Comparison of ENCODE assay signal across 14 mouse cellular contexts in the genomic region with DNA sequence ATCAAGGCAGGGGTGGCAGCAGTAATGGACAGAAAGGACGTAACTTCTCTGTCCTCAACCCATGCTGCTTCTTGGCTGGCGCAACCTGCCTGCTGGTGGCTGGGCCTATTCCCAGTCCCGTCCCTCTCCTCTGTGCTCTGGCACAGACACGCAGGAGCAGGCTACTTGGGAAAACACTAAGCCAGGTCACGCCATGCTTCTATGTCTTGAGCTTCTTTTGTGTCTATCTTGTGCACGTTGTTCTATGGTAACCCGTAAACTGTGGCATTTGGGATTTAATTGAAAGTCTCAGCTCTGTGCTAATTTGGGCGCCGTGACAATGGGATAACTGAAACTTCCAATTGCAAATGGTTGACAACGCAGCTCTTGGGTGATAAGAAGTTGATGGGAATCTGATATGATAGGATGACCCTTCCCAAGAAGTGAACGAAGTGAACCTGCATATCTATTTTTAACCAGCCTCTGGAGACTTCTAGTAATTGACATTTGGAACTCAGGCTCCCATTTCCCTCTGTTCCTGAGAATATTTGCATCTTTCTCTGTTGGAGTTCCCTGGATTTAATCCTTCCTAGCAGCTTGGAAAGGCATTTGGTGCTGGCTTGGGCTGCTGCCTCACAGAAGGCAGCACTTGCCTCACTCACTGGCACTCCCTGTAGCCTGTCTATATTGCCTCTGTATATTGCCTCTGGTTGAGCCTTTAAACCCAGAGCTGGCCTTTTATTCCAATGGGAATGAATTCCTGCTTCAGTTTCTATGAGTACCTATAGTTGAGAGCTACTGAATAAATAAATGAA.
A peak's percentile ranks its signal among the peaks of the same experiment; 100 is the strongest.
DNase-seq lines count a peak whose midpoint lies in the region; TF ChIP-seq lines count a peak whose summit lies in the region.
"Had no signal": no experiment of that assay in that cellular context is flagged by ENCODE, and none has a peak within 500 bp of the region (broad histone marks: within the 10 kb centered on the region; RNA-seq: fewer than 3 reads in every experiment).

No protein-coding gene starts in this region.

- peak overlapping the region; percentile 65 for H3K27ac ChIP-seq in left cerebral cortex, adult 2 months
- H3K27ac ChIP-seq: hindbrain, embryonic 14.5 days; kidney, embryonic 15.5 days; stomach, embryonic 15.5 days had no signal

- intact Hi-C loops in left cerebral cortex, adult 2 months (cut with DNase I) = no loop called here

- no peak for TF ChIP-seq CTCF in left cerebral cortex, adult 2 months (IDR thresholded peaks at IDR 0.05)

- DNase-seq in adrenal gland, adult 2 months = peak; percentile 11
- no peak for DNase-seq in adrenal gland, adult 18-20 months (ENCODE audit: low spot score in 2 of 2)
- no peak for DNase-seq in left cerebral cortex, adult 2 months (ENCODE audit: extremely low spot score in 1 of 2, low spot score in 2 of 2)
- no peak for DNase-seq in left cerebral cortex, adult 8-10 months (ENCODE audit: low spot score in 2 of 2)
- DNase-seq in cerebellum, adult 9-10 months = peak; percentile 79
- DNase-seq in layer of hippocampus, postnatal 10 days (ENCODE audit: low spot score in 2 of 2) = peak; percentile 47 to 60
- no peak for DNase-seq in embryo, embryonic 10 days (ENCODE audit: low spot score)
- no peak for DNase-seq in lung, adult 18-20 months
- DNase-seq: lung, adult 2 months; retina, postnatal 1 day had no signal

- H3K4me3 ChIP-seq in left cerebral cortex, adult 2 months = no peak overlapping the region
- H3K4me3 ChIP-seq: kidney, embryonic 15.5 days; megakaryocyte, embryonic 14.5 days; stomach, embryonic 15.5 days had no signal

Comparison
In these comparisons a context has a peak if more than half of its experiments do, and no peak if none do; other contexts are left out.
1. DNase-seq: peak in adrenal gland, adult 2 months (single experiment), cerebellum, adult 9-10 months (single experiment) and layer of hippocampus, postnatal 10 days (2 of 2); none in adrenal gland, adult 18-20 months (0 of 2), left cerebral cortex, adult 2 months (0 of 2), left cerebral cortex, adult 8-10 months (0 of 2), embryo, embryonic 10 days (single experiment) and lung, adult 18-20 months (0 of 2).